Mouse (Mus musculus) kidney, postnatal 36 days (tissue): ENCODE data around the gene Cdc45.

Experiments
- DNase-seq, 2 experiments: peaks; one replicate each; pipeline ENCODE4 v3.0.0; 2021 to 2022; ENCODE audit warnings: mixed read lengths in 2 of 2

Cdc45 gene

DNA sequence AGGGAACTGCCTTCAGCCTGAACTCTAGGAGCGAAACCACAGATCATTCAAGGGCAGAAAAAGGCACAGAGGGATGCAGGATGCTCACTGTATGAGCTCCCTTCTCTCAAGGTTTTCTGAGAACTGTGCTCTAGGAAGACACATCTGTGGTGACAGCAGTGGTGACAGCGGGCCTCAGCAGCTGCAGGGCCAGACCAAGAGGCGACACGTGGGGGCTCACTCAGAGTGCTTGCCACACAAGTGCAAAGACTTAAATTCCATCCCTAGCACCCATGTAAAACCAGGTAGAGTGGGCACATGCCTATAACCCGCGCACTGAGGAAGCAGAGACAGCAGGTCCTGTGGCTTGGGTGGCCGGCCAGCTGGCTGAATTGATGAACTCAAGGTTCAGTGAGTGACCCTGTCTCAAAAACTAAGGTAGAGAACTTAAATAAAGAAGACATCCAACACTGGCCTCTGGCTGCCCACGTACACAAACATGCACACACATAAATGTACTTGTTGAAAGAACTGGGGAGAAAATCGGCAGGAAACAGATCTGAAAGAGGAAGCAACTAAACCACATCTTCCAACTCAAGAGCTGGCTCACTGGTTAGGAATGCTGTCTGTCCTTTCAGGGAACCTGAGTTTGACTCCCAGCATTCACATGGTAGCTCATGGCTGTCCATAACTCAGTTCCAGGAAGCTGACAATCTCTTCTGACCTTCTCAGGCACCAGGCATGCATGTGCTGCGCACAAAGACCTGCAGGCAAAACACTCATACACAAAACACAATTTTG, 23.0 kb downstream of the Cdc45 start:
- DNase-seq, result peak in 1 of 2 experiments; percentile 9

DNA sequence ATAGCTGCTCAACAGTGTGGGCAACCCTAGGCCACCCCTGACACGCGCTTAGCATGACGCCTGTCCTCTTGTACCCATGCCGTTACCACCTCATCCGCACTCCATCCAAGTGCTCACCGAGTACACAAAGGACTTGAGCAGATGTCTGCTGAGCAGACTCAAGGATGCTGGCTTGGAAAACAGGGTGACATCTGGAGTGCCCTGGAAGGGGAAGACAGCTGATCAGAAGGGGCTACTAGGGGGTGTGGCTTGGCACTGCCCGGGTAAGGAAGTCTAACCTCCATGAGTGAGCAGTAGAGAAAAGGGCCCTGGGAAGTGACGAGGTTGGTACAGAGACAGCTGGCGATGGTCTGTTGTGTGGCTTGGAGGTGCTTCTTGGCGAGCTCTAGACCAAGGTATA, 25.1 kb downstream of the Cdc45 start:
- no peak for DNase-seq

DNA sequence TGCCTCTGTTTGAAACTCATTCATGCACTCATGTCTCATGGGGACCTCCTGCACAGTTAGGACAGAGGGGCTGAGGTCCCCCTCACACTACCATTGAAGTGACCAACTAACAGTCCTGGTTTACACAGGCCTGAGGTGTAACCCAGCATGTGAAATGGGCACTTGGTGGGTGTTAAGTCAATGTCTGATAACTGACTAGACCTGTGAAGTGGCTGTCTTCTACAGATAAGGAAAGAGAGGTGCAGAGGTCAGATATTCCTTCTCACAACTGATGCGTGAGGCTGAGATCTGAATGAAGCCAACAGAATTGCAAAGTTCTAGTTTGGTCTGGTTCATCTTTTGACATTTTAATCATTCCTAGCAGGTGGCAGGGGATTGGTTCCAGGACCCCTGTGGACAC, 26.3 kb downstream of the Cdc45 start:
- no peak for DNase-seq

GRCm38 (mm10) chr16:18785025-18785424, 26.8 kb downstream of the Cdc45 start:
- DNase-seq, result no peak

DNA sequence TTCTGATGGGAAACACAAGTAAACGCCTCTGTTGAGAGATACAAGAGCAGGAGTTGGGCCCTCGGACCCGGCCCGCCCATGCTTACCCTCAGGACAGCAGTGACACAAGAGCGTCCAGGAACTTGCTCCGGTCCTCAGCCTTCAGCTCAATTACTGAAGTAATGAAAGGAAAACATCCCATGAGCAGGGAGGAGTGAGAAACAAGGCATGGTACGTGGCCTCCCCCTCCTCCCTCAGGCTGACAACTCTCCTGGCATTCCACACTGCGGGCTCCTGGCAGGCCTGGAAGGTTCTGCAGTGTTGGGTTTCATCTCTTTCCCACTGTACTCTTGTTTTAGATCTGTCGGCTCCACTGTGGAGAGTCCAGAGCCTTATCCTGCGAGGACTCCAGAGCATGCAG, 30.0 kb downstream of the Cdc45 start:
- peak in 1 of 2 experiments; percentile 37 for DNase-seq

- DNase-seq, result no peak
These were observed 33.3 kb downstream of the Cdc45 start for GRCm38 (mm10) chr16:18778461-18778860.

DNA sequence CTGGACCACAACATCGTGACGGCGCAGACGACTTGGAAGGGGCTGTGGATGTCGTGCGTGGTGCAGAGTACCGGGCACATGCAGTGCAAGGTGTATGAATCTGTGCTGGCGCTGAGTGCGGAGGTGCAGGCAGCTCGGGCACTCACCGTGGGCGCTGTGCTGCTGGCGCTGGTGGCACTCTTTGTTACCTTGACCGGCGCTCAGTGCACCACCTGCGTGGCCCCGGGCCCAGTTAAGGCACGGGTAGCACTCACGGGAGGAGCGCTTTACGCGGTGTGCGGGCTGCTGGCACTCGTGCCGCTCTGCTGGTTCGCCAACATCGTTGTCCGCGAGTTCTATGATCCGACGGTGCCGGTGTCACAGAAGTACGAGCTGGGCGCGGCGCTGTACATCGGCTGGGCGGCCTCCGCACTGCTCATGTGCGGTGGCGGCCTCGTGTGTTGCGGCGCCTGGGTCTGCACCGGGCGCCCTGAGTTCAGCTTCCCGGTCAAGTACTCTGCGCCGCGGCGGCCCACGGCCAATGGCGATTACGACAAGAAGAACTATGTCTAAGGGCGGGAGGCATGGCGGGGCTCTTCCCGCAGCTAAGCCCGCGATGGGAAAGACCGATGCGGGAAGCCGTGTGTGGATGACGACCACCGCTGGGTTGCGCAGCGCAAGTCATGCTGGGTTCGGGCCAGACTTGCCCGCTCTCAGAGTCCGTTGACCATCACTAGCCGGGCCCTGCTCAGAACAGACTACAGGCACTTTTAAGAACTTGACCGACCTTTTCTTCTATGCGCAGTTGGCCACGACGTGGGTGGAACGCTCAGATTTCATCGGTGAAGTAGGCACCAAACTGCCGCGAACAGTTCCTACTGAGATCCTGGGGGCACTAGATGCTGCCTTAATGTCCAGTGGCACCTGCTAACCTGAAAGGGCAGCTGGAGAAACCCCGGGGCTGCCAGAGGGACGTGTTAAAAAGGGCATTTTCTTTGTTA, 34.4 kb downstream of the Cdc45 start:
- peak in 1 of 2 experiments; percentile 44 for DNase-seq

DNA sequence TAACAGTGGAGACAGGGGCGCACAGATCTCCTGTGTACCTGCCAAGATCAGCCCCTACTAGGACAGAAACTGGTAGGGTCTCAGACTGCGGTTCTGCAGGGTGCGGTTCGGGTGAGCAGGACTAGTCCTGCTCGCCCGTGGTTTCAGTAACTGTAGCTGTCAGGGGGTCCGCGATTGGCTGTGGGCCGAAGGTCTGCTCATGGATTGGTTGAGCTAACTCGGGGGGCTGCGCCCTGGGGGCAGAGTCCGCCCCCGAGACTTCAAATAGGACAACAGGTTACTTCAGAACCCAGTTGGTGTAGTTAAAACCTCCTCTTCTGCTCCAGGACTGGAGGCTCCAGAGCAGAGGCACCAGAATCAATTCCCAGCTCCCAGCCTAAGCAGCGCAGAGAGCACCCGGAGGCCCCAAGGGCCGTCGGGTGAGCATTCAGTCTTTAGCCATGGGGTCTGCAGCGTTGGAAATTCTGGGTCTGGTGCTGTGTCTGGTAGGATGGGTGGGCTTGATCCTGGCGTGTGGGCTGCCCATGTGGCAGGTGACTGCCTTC, 35.2 kb downstream of the Cdc45 start, which contains the start of gene Cldn5:
Gene Cldn5 (plus strand): TSS at position 292 of the 545 bp plus-strand sequence.
- peak; percentile 27 to 36 for DNase-seq

- DNase-seq, result peak in 1 of 2 experiments; percentile 46
These were observed 35.9 kb downstream of the Cdc45 start for GRCm38 (mm10) chr16:18775621-18776555.

- no peak for DNase-seq
These were observed 37.9 kb downstream of the Cdc45 start for GRCm38 (mm10) chr16:18773936-18774335.

GRCm38 (mm10) chr16:18769501-18769900, 42.3 kb downstream of the Cdc45 start:
- DNase-seq, result no peak

DNA sequence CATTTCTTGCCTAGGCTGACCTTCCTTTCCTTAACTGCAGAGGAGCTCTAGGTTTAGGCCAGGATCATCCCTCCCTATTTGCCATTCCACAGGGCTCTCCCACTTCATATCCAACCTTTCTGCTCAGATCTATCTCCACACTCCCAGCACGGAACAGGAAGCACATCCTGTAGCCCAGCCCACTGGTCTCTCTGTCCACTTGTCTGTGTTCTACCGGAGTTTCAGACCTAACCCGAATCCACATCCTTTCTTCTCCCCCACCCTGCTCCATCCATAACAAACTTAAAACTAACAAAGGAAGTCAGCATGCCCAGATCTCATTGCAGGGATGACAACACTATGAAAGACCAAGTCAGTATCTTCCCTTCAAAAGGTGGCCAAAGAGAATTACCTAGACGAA, 45.4 kb downstream of the Cdc45 start:
- no peak for DNase-seq

DNA sequence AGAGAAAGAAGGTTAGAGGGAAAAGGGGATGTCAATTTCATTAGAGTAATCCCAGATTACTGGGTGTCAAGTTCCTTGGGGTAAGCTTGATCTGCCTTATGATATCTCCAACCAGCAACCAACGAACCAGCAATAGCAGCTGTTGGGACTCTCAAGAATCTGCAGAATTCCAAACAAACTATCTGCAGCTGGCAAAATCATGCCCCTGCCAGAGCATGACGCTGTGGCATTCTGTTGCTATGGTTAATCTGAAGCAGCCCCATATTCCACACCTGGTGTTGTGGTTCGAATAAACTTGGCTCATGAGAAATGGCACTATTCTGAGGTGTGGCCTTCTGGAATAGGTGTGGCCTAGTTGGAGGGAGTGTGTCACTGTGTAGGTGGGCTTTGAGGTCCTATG, 48.8 kb downstream of the Cdc45 start:
- no peak for DNase-seq

DNA sequence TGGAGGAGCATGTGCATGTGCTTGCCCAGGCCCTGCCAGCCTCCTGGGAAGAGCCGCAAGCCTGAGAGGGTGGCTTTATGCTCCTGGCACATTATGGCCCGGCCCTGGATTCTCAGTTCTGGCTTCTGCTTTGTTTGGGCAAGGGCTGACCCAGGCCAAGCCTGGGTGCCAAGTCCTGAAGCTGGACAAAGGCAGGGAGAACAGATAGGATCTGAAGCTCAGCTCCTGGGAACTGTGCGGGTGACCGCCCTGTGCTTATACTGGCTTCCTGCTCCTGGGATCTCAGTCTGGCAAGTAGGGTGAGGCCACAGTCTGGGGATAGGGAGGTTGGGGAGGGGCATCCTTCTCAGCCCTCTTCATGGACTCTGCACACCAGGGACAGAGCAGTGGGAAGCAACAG, 50.1 kb downstream of the Cdc45 start:
- DNase-seq, result no peak

GRCm38 (mm10) chr16:18751885-18752499, 59.8 kb downstream of the Cdc45 start:
- peak in 1 of 2 experiments; percentile 7 for DNase-seq

GRCm38 (mm10) chr16:18751101-18751500, 60.7 kb downstream of the Cdc45 start:
- DNase-seq, result peak; percentile 3 to 7

GRCm38 (mm10) chr16:18746268-18747122, 65.3 kb downstream of the Cdc45 start:
- no peak for DNase-seq

DNA sequence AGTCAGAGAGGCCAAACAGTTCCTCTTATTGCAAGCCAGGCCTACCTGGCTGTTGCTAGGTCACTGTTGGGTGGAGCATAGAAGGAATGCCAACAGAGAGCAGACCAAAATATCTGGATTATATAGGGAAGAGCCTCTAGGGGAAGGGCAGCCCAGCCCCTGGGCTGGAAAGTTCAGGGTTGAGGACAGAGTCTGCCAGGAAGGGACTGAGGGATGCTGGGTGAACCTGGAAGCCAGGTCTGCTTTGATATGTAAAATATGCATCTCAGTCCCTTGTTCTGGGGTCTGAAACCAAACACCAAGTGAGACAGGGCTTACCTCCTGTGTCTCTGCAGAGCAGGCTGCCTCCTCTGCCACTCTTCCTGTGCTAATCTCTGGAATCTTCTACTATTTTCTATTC, 73.5 kb downstream of the Cdc45 start:
- no peak for DNase-seq

- DNase-seq, result peak; percentile 48 to 67
These were observed 78.5 kb downstream of the Cdc45 start for GRCm38 (mm10) chr16:18733100-18733956.

- DNase-seq, result no peak
These were observed 81.1 kb downstream of the Cdc45 start for GRCm38 (mm10) chr16:18730640-18731039.
